Mouse (Mus musculus): ENCODE data around the gene Proser2. TPM values are rescaled to one million over a fixed set of nuclear protein-coding genes. Genes with fewer than 3 reads are reported as not detected.

The Proser2 gene
- polyA plus RNA-seq, 1 experiment, result 5.2 TPM

DNA sequence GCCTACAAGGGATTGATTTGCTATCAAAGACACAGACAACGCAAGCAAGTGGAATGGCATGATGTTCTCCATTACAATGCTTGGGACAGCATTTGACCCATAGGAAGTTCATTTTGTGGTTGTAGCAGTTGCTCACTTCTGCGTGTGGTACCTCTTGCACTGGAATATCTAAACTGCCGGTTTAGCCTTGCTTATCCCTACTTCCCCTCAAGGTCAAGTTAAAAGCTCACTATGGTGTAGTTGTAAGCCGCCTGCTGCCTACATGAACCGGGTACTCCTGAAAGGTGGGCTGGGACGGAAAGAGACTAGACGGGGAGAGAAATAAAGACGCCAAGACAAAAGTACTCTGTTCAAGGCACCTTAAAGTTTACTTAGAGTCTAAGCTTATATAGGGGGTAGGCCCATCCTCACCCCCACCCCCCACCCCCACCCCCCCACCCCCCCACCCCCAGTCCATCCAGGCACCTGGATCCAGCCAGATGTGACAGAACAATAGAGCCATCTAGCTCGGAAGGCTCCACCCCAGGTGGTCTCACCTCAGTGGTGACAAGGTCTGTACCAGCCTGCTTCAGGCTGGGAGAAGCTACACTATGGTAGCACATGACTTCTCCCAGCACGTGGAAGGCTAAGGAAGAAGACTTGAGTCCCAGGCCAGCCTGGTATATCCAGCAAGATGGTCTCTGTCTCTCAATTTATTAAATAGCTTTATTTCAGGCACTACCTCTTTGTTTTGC is 69.8 kb downstream of the Proser2 start:
- H3K9ac ChIP-seq (ENCODE audit: low read depth, poor library complexity, severe bottlenecking), result no peak overlapping the region
- H3K4me3 ChIP-seq (ENCODE audit: low read depth, low read length), result no peak overlapping the region
- peaks cover 7% of the 10 kb centered on the region; the same call in 1 of the 2 replicates for H3K36me3 ChIP-seq (ENCODE audit: control insufficient read depth, insufficient read depth, low read length, poor library complexity, severe bottlenecking)
- no peaks in the 10 kb centered on the region for H3K27me3 ChIP-seq (ENCODE audit: control insufficient read depth, insufficient read depth, low read length, poor library complexity, severe bottlenecking)
- no peak overlapping the region for H3K27ac ChIP-seq (ENCODE audit: insufficient read depth, low read length)
- no peaks in the 10 kb centered on the region for H3K9me3 ChIP-seq (replicated peaks; ENCODE audit: control insufficient read depth, insufficient read depth, low read length, poor library complexity, severe bottlenecking)
- H3K4me1 ChIP-seq (ENCODE audit: control insufficient read depth, insufficient read depth, low read length), result peaks cover 9% of the 10 kb centered on the region
- TF ChIP-seq EP300 (IDR thresholded peaks at IDR 0.05; ENCODE audit: insufficient read depth, low read depth, low read length), result peak; percentile 90
- no peak for TF ChIP-seq CTCF (IDR thresholded peaks at IDR 0.05; ENCODE audit: low read depth, low read length)

DNA sequence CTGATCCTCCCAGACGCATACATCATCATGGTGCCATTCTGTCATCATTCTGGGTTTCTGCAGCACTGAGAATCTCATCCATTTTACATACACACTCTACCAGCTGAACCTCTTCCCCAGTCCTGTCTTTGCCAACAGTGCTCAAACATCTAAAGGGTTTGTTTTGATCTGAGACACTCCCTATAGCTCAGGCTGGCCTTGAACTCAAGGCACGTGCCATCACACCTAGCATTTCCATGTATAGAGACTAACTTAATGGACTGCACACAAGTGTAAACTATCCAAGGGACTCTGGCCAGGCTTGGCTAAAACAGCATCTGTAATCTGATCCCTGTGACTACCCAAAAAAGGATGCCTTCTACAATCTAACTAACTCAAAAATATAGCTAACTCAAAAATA is 70.7 kb downstream of the Proser2 start:
- H3K27me3 ChIP-seq (ENCODE audit: control insufficient read depth, insufficient read depth, low read length, poor library complexity, severe bottlenecking), result no peaks in the 10 kb centered on the region
- peaks cover 7% of the 10 kb centered on the region for H3K36me3 ChIP-seq (ENCODE audit: control insufficient read depth, insufficient read depth, low read length, poor library complexity, severe bottlenecking)
- peaks cover 9% of the 10 kb centered on the region for H3K4me1 ChIP-seq (ENCODE audit: control insufficient read depth, insufficient read depth, low read length)
- H3K9me3 ChIP-seq (replicated peaks; ENCODE audit: control insufficient read depth, insufficient read depth, low read length, poor library complexity, severe bottlenecking), result no peaks in the 10 kb centered on the region
- H3K27ac ChIP-seq (ENCODE audit: insufficient read depth, low read length), result no peak overlapping the region
- no peak overlapping the region for H3K4me3 ChIP-seq (ENCODE audit: low read depth, low read length)
- TF ChIP-seq EP300 (IDR thresholded peaks at IDR 0.05; ENCODE audit: insufficient read depth, low read depth, low read length) (no peak), CTCF (IDR thresholded peaks at IDR 0.05; ENCODE audit: low read depth, low read length) (no peak), POLR2A (IDR thresholded peaks at IDR 0.05; ENCODE audit: insufficient read depth, low read length) (no peak)
- H3K9ac ChIP-seq (ENCODE audit: low read depth, poor library complexity, severe bottlenecking), result no peak overlapping the region

DNA sequence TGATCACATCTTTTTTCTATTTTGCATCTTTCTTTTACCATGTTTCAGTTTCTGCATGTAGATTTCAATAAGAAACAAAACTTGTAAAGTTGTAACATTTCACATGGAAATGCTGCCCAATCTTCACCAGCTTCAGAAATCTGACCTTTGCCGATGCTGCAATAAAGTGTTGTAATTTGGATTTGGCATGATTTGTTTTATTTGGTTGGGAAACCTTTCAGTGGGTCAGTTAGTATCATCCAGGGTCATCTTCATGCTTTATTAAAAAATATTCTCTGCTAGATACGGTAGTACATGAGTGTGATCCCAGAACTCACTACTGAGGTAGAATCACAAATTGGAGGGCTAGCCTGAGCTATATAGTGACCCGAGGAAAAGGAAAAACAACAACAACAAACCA is 73.5 kb downstream of the Proser2 start:
- H3K27ac ChIP-seq (ENCODE audit: insufficient read depth, low read length), result no peak overlapping the region
- H3K4me1 ChIP-seq (ENCODE audit: control insufficient read depth, insufficient read depth, low read length), result peaks cover 7% of the 10 kb centered on the region
- H3K9ac ChIP-seq (ENCODE audit: low read depth, poor library complexity, severe bottlenecking), result no peak overlapping the region
- TF ChIP-seq POLR2A (IDR thresholded peaks at IDR 0.05; ENCODE audit: insufficient read depth, low read length) (no peak), EP300 (IDR thresholded peaks at IDR 0.05; ENCODE audit: insufficient read depth, low read depth, low read length) (no peak), CTCF (IDR thresholded peaks at IDR 0.05; ENCODE audit: low read depth, low read length) (no peak)
- H3K9me3 ChIP-seq (replicated peaks; ENCODE audit: control insufficient read depth, insufficient read depth, low read length, poor library complexity, severe bottlenecking), result no peaks in the 10 kb centered on the region
- peaks cover 15% of the 10 kb centered on the region for H3K36me3 ChIP-seq (ENCODE audit: control insufficient read depth, insufficient read depth, low read length, poor library complexity, severe bottlenecking)
- no peak overlapping the region for H3K4me3 ChIP-seq (ENCODE audit: low read depth, low read length)
- H3K27me3 ChIP-seq (ENCODE audit: control insufficient read depth, insufficient read depth, low read length, poor library complexity, severe bottlenecking), result no peaks in the 10 kb centered on the region

DNA sequence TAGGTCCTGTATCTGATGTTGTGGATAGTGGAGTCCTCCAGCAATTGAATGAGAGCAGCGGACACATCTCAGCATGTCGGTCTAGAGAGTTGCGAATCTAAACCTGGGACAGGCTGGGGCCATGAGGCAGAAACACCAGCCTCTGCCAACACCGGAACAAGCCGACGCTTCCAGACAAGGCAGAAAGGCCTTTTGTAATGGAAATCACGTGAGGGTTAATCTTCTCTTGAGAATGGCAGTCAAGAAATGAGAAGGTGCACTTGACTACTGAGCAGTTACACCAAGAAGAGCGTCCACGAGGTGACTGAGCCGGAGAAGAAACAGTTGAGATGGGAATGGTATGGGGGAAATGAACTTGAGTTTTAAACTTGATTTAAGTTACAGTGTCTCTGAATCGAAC is 74.5 kb downstream of the Proser2 start:
- H3K27me3 ChIP-seq (ENCODE audit: control insufficient read depth, insufficient read depth, low read length, poor library complexity, severe bottlenecking), result no peaks in the 10 kb centered on the region
- H3K9ac ChIP-seq (ENCODE audit: low read depth, poor library complexity, severe bottlenecking), result no peak overlapping the region
- H3K36me3 ChIP-seq (ENCODE audit: control insufficient read depth, insufficient read depth, low read length, poor library complexity, severe bottlenecking), result peaks cover 18% of the 10 kb centered on the region
- H3K9me3 ChIP-seq (replicated peaks; ENCODE audit: control insufficient read depth, insufficient read depth, low read length, poor library complexity, severe bottlenecking), result no peaks in the 10 kb centered on the region
- no peak overlapping the region for H3K27ac ChIP-seq (ENCODE audit: insufficient read depth, low read length)
- H3K4me3 ChIP-seq (ENCODE audit: low read depth, low read length), result no peak overlapping the region
- peaks cover 2% of the 10 kb centered on the region for H3K4me1 ChIP-seq (ENCODE audit: control insufficient read depth, insufficient read depth, low read length)
- TF ChIP-seq POLR2A (IDR thresholded peaks at IDR 0.05; ENCODE audit: insufficient read depth, low read length), result no peak

DNA sequence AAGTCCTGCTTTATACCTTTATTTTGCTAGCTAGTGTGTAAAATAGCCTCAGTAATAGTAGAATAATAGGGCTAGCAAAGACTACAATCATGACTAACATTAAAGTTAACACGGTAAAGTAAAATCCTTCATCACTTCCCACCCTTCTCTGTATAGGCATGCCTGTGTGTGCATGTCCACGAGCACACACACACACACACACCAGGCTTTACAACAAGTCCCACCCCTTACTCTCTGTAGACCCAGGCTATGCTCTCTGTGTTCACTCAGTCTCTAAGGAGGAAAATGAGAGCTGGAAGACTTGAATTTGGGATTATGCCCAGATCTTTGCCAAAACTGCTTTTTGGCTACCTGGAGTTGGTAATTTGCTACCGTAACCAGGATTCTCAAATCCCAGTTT is 81.0 kb downstream of the Proser2 start:
- Histone ChIP-seq H3K27me3 (ENCODE audit: control insufficient read depth, insufficient read depth, low read length, poor library complexity, severe bottlenecking) (no peaks in the 10 kb centered on the region), H3K9ac (ENCODE audit: low read depth, poor library complexity, severe bottlenecking) (no peak overlapping the region), H3K4me1 (ENCODE audit: control insufficient read depth, insufficient read depth, low read length) (no peaks in the 10 kb centered on the region), H3K4me3 (ENCODE audit: low read depth, low read length) (no peak overlapping the region), H3K9me3 (replicated peaks; ENCODE audit: control insufficient read depth, insufficient read depth, low read length, poor library complexity, severe bottlenecking) (no peaks in the 10 kb centered on the region), H3K36me3 (ENCODE audit: control insufficient read depth, insufficient read depth, low read length, poor library complexity, severe bottlenecking) (peaks cover 14% of the 10 kb centered on the region; the same call in 1 of the 2 replicates), H3K27ac (ENCODE audit: insufficient read depth, low read length) (no peak overlapping the region)
- TF ChIP-seq EP300 (IDR thresholded peaks at IDR 0.05; ENCODE audit: insufficient read depth, low read depth, low read length), result no peak
- TF ChIP-seq POLR2A (IDR thresholded peaks at IDR 0.05; ENCODE audit: insufficient read depth, low read length), result no peak
- TF ChIP-seq CTCF (IDR thresholded peaks at IDR 0.05; ENCODE audit: low read depth, low read length), result no peak

DNA sequence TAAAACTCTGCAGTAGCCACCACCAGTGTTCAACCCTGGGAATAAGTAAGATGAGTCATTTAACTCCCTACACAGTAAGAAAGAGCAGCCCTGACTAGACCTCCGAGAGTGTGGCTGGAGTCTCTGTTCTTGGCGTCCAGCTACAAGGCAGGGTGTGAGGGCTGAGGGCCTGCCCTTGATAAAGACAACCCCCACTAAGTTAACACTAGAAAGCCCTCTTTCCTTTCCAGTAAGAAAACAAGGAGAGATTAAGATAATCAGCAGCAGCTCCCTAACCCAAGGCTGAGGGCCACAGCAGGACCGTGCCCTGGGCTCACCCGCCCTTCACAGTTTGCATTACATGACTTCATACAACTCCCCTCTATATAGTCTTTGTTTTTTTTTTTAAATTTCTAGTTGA is 81.4 kb downstream of the Proser2 start:
- no peaks in the 10 kb centered on the region for H3K9me3 ChIP-seq (replicated peaks; ENCODE audit: control insufficient read depth, insufficient read depth, low read length, poor library complexity, severe bottlenecking)
- H3K27ac ChIP-seq (ENCODE audit: insufficient read depth, low read length), result no peak overlapping the region
- H3K9ac ChIP-seq (ENCODE audit: low read depth, poor library complexity, severe bottlenecking), result no peak overlapping the region
- H3K4me3 ChIP-seq (ENCODE audit: low read depth, low read length), result no peak overlapping the region
- TF ChIP-seq EP300 (IDR thresholded peaks at IDR 0.05; ENCODE audit: insufficient read depth, low read depth, low read length), result no peak
- no peak for TF ChIP-seq POLR2A (IDR thresholded peaks at IDR 0.05; ENCODE audit: insufficient read depth, low read length)
- TF ChIP-seq CTCF (IDR thresholded peaks at IDR 0.05; ENCODE audit: low read depth, low read length), result no peak
- H3K36me3 ChIP-seq (ENCODE audit: control insufficient read depth, insufficient read depth, low read length, poor library complexity, severe bottlenecking), result peaks cover 14% of the 10 kb centered on the region; the same call in 1 of the 2 replicates
- H3K27me3 ChIP-seq (ENCODE audit: control insufficient read depth, insufficient read depth, low read length, poor library complexity, severe bottlenecking), result no peaks in the 10 kb centered on the region
- no peaks in the 10 kb centered on the region for H3K4me1 ChIP-seq (ENCODE audit: control insufficient read depth, insufficient read depth, low read length)

Other genes starting within 250 kb of the Proser2 start
- gene Sec61a2, start 234.8 kb downstream of the Proser2 start, polyA plus RNA-seq (2011; ENCODE audit: insufficient read depth, insufficient read length, low read depth, missing spikeins), result 103 and 106 TPM in 2 replicates
- gene Dhtkd1, start 187.4 kb downstream of the Proser2 start, polyA plus RNA-seq (2011; ENCODE audit: insufficient read depth, insufficient read length, low read depth, missing spikeins), result 13.9 and 17.0 TPM in 2 replicates
- 44.4 and 47.9 TPM in 2 replicates for gene Upf2, start 178.7 kb downstream of the Proser2 start, polyA plus RNA-seq (2011; ENCODE audit: insufficient read depth, insufficient read length, low read depth, missing spikeins)
- 1.5 TPM in 2 replicates for gene Echdc3, start 82.8 kb upstream of the Proser2 start, polyA plus RNA-seq (2011; ENCODE audit: insufficient read depth, insufficient read length, low read depth, missing spikeins)
- gene Usp6nl, start 192.5 kb upstream of the Proser2 start, polyA plus RNA-seq (2011; ENCODE audit: insufficient read depth, insufficient read length, low read depth, missing spikeins), result 29.5 and 36.7 TPM in 2 replicates

Measured in ES-Bruce4 (cell line).